Mouse (Mus musculus) E14TG2a.4 (cell line): ENCODE measurements at regions not wholly inside any gene's neighbourhood (a gene's known extent, or its start where the extent isn't known, plus 50 kb on each side); places are given as distances from the start of the nearest gene placed in this dataset.

Source experiments
- H3K27me3 ChIP-seq: 2 replicates; pipeline ENCODE4 v1.6.1; 2014; ENCODE audit warnings: low read length, control low read depth; ENCODE audit not compliant: insufficient read depth
- H3K36me3 ChIP-seq: 2 replicates; pipeline ENCODE4 v1.6.1; 2014; ENCODE audit warnings: low read length, control low read depth; ENCODE audit not compliant: insufficient read depth
- H3K4me1 ChIP-seq: replicated peaks from 2 replicates; pipeline ENCODE4 v1.6.1; 2014; ENCODE audit warnings: low read depth, low read length, control low read depth
- H3K4me3 ChIP-seq: replicated peaks from 2 replicates; pipeline ENCODE4 v1.5.1; 2014; ENCODE audit warnings: mild to moderate bottlenecking, low read length
- H3K9me3 ChIP-seq: 2 replicates; pipeline ENCODE4 v1.6.1; 2014; ENCODE audit warnings: low read length, control low read depth
- CTCF ChIP-seq: conservative IDR thresholded peaks from 2 replicates; pipeline ENCODE4 v1.5.1; 2014; ENCODE audit warnings: low read length
- NANOG ChIP-seq: IDR thresholded peaks from 2 replicates; pipeline ENCODE4 v1.6.1; 2014; ENCODE audit warnings: borderline replicate concordance, low read length, mixed read lengths
- POU5F1 ChIP-seq: IDR thresholded peaks from 2 replicates; pipeline ENCODE4 v1.6.1; 2014; ENCODE audit warnings: low read length, borderline replicate concordance

GRCm38 (mm10) chr6:135539791-135540646 lies 177.7 kb downstream of the Emp1 start:
- H3K4me3 ChIP-seq: no peak overlapping the region
- H3K36me3 ChIP-seq: no peaks in the 10 kb centered on the region
- no peaks in the 10 kb centered on the region for H3K9me3 ChIP-seq

GRCm38 (mm10) chr6:135541566-135541965 lies 179.2 kb downstream of the Emp1 start:
- H3K9me3 ChIP-seq: no peaks in the 10 kb centered on the region
- H3K36me3 ChIP-seq: no peaks in the 10 kb centered on the region
- TF ChIP-seq CTCF (no peak), NANOG (no peak), POU5F1 (no peak)
- H3K27me3 ChIP-seq: no peaks in the 10 kb centered on the region
- no peak overlapping the region for H3K4me3 ChIP-seq
- peaks cover 9% of the 10 kb centered on the region; the same call in 1 of the 2 replicates for H3K4me1 ChIP-seq

More at GRCm38 (mm10) chr6:135539791-135540646, 177.7 kb downstream of the Emp1 start:
- Histone ChIP-seq H3K27me3 (no peaks in the 10 kb centered on the region), H3K4me1 (peaks cover 9% of the 10 kb centered on the region; the same call in 1 of the 2 replicates)
- TF ChIP-seq NANOG (no peak), CTCF (no peak), POU5F1 (no peak)

- Histone ChIP-seq H3K36me3 (no peaks in the 10 kb centered on the region), H3K4me3 (no peak overlapping the region), H3K27me3 (no peaks in the 10 kb centered on the region), H3K4me1 (peaks cover 9% of the 10 kb centered on the region; the same call in 1 of the 2 replicates), H3K9me3 (no peaks in the 10 kb centered on the region)
- no peak for TF ChIP-seq POU5F1
- no peak for TF ChIP-seq NANOG
- no peak for TF ChIP-seq CTCF
Observed at GRCm38 (mm10) chr6:135542356-135542755, 180.0 kb downstream of the Emp1 start.

GRCm38 (mm10) chr6:135543390-135543789 lies 181.0 kb downstream of the Emp1 start:
- TF ChIP-seq POU5F1 (no peak), CTCF (no peak), NANOG (no peak)
- H3K4me3 ChIP-seq: no peak overlapping the region
- no peaks in the 10 kb centered on the region for H3K36me3 ChIP-seq
- H3K9me3 ChIP-seq: no peaks in the 10 kb centered on the region
- H3K27me3 ChIP-seq: no peaks in the 10 kb centered on the region
- H3K4me1 ChIP-seq: peaks cover 9% of the 10 kb centered on the region; the same call in 1 of the 2 replicates

GRCm38 (mm10) chr6:135543863-135544262 lies 181.5 kb downstream of the Emp1 start:
- Histone ChIP-seq H3K4me3 (no peak overlapping the region), H3K4me1 (peaks cover 9% of the 10 kb centered on the region; the same call in 1 of the 2 replicates), H3K27me3 (no peaks in the 10 kb centered on the region), H3K36me3 (no peaks in the 10 kb centered on the region), H3K9me3 (no peaks in the 10 kb centered on the region)
- TF ChIP-seq CTCF: no peak
- TF ChIP-seq NANOG: no peak
- TF ChIP-seq POU5F1: no peak

- 0 out of 2 replicates have a peak, but pooled peaks cover 2% of the 10 kb centered on the region for H3K9me3 ChIP-seq
- no peaks in the 10 kb centered on the region for H3K36me3 ChIP-seq
- TF ChIP-seq POU5F1: no peak
- no peak for TF ChIP-seq NANOG
- no peak for TF ChIP-seq CTCF
- peaks cover 7% of the 10 kb centered on the region; the same call in 1 of the 2 replicates for H3K4me1 ChIP-seq
- 0 out of 2 replicates have a peak, but pooled peaks cover 2% of the 10 kb centered on the region for H3K27me3 ChIP-seq
- H3K4me3 ChIP-seq: no peak overlapping the region
Observed at GRCm38 (mm10) chr6:135550368-135550950, 188.1 kb downstream of the Emp1 start.

- Histone ChIP-seq H3K4me3 (no peak overlapping the region), H3K27me3 (0 out of 2 replicates have a peak, but pooled peaks cover 2% of the 10 kb centered on the region), H3K9me3 (0 out of 2 replicates have a peak, but pooled peaks cover 4% of the 10 kb centered on the region), H3K36me3 (no peaks in the 10 kb centered on the region), H3K4me1 (peaks cover 7% of the 10 kb centered on the region; the same call in 1 of the 2 replicates)
- no peak for TF ChIP-seq POU5F1
- TF ChIP-seq NANOG: no peak
- no peak for TF ChIP-seq CTCF
Observed at GRCm38 (mm10) chr6:135552396-135552795, 190.1 kb downstream of the Emp1 start.

- H3K9me3 ChIP-seq: peaks cover 7% of the 10 kb centered on the region
- H3K27me3 ChIP-seq: no peaks in the 10 kb centered on the region; the same call in 1 of the 2 replicates
- no peaks in the 10 kb centered on the region for H3K36me3 ChIP-seq
- TF ChIP-seq NANOG (no peak), POU5F1 (no peak), CTCF (no peak)
- H3K4me1 ChIP-seq: peaks cover 37% of the 10 kb centered on the region
- no peak overlapping the region for H3K4me3 ChIP-seq
Observed at GRCm38 (mm10) chr6:135559501-135559907, 197.2 kb downstream of the Emp1 start.
